Mouse (Mus musculus) midbrain, embryonic 15.5 days (tissue): ENCODE results near the gene Zfp619. TPM values are rescaled to one million over a fixed set of nuclear protein-coding genes. Genes with fewer than 3 reads are reported as not detected.

Experiments
- polyA plus RNA-seq: library from polyadenylated mRNA; unstranded; fragments of >200 nt; fragmentation: Nextera tagmentation; extraction: Ambion mirVana; gene quantifications from 2 replicates; pipeline ENCODE4 v1.2.1, GENCODE M21; 2015

The Zfp619 gene
- polyA plus RNA-seq, 1 experiment from 2014 or later, result 3.9 TPM

Other genes starting within 250 kb of the Zfp619 start
- not detected in 2 replicates for gene Gm5114, start 104.6 kb upstream of the Zfp619 start, polyA plus RNA-seq